Mouse (Mus musculus) G1E (cell line): ENCODE results near the gene Tmem121.

Experiments used
- CTCF ChIP-seq: IDR thresholded peaks from 2 replicates; pipeline ENCODE4 v1.5.1; 2012; ENCODE audit warnings: low read depth, low read length, inconsistent platforms, mixed read lengths
- GATA1 ChIP-seq: IDR thresholded peaks from 2 replicates; pipeline ENCODE4 v1.6.1; 2012; ENCODE audit warnings: borderline replicate concordance, low read length, inconsistent platforms, mixed read lengths
- POLR2AphosphoS5 ChIP-seq: IDR thresholded peaks from 2 replicates; pipeline ENCODE4 v1.6.1; 2012; ENCODE audit warnings: low read depth, low read length, inconsistent platforms; ENCODE audit not compliant: insufficient replicate concordance
- TAL1 ChIP-seq: conservative IDR thresholded peaks from 2 replicates; pipeline ENCODE4 v1.6.1; 2012; ENCODE audit warnings: low read depth, low read length, inconsistent platforms, mixed read lengths

DNA sequence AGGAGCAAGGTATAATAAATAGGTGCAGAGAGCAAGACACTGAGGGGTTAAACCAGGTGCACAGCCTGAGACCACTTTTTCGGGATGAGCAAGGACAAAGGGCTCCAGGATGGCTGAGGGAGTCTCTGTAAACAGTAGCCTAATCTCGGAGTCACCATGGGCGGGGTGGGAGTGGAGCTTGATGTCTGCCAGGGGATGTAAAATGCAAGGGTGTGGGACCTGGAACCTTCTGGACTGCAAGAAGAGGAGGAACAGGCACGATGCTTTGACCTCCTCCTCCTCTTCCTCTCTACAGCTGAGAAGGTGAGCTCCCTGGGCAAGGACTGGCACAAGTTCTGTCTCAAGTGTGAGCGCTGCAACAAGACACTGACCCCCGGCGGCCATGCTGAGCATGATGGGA lies 42.6 kb upstream of the Tmem121 start:
- TF ChIP-seq CTCF (no peak), POLR2AphosphoS5 (no peak), GATA1 (no peak), TAL1 (no peak)
